Mouse (Mus musculus) left cerebral cortex, adult 8-10 months (tissue): ENCODE results near the gene Icam1. TPM values are rescaled to one million over a fixed set of nuclear protein-coding genes. Genes with fewer than 3 reads are reported as not detected.
A peak's percentile ranks its signal among the peaks of the same experiment; 100 is the strongest.

Experiments used
- DNase-seq, 2 experiments: peaks; one replicate each; pipeline ENCODE4 v3.0.0; 2022; ENCODE audit warnings: low spot score in 2 of 2
- total RNA-seq, 4 experiments: library from RNA; stranded (reverse); gene quantifications; 2 replicates each; pipeline ENCODE4 v1.2.4; 2022

Gene Icam1
- total RNA-seq, 4 experiments from 2014 or later = 2.2 to 4.8 (median 4.1) TPM

DNA sequence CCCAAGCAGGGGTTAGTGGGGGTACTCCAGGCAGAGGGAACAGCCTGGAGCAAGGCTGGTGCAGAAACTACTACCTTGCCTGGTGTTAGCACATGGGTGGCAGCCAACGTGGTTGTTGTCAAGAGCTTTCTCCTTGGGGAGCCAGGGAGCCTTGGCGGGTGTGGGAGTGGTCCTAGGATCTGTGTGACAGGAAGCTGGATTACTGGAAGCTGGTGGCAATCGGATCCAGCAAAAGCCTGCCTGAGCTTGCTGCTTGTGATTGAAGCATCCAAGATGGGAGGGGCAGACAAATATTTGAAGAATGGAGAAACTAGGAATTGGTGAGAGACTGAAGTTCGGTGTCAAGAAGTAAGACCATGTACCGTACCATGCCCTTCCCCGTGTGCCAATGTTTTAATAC, 6.5 kb downstream of the Icam1 start:
- no peak for DNase-seq

DNA sequence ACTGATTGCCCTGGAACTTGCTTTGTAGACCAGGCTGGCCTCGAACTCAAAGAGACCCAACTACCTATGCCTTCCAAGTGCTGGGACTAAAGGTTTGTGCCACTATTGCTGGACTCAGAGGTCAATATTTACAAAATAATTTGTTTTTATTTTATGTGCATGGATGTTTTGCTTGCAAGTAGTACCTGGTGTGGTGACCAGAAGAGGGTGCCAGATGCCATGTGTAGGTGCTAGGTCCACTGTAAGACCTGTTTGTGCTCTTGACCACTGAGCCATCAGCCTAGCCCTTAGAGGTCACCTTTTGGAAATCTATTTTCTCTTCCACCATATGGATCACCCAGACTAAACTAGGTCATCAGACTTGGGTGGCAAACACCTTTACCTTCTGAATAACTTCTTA, 6.9 kb downstream of the Icam1 start:
- no peak for DNase-seq

DNA sequence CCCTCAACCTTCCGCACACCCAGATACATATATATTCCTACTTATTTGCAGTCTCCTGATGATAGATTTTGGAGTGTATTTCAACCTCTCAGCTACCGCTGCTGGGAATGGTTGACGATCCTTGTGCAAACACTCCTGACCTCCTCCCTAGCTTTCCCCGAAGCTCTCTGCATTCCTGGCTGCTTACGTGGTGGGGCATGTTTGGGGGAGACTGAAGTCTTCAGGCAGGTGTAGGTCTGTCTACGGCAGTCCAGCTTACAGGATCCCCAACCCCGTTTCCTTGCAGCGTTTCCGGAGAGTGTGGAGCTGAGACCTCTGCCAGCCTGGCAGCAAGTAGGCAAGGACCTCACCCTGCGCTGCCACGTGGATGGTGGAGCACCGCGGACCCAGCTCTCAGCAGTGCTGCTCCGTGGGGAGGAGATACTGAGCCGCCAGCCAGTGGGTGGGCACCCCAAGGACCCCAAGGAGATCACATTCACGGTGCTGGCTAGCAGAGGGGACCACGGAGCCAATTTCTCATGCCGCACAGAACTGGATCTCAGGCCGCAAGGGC, 9.5 kb downstream of the Icam1 start:
- DNase-seq = no peak

DNA sequence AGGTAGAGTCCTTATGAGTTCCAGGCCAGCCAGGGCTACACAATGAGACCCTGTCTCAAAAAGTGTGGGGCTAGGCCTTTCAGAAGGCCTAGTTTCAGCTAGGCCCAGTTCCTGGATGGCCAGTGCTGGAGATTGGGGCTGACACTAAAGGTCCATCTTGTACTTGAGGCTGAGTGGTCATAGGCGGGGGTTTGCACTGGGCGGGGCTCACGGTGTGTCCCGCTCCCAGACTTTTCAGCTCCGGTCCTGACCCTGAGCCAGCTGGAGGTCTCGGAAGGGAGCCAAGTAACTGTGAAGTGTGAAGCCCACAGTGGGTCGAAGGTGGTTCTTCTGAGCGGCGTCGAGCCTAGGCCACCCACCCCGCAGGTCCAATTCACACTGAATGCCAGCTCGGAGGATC, 11.1 kb downstream of the Icam1 start:
- DNase-seq = no peak

DNA sequence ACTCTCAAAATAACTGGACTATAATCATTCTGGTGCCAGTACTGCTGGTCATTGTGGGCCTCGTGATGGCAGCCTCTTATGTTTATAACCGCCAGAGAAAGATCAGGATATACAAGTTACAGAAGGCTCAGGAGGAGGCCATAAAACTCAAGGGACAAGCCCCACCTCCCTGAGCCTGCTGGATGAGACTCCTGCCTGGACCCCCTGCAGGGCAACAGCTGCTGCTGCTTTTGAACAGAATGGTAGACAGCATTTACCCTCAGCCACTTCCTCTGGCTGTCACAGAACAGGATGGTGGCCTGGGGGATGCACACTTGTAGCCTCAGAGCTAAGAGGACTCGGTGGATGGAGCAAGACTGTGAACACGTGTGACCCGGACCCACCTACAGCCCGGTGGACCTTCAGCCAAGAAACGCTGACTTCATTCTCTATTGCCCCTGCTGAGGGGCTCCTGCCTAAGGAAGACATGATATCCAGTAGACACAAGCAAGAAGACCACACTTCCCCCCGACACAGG, 12.0 kb downstream of the Icam1 start:
- DNase-seq = no peak

DNA sequence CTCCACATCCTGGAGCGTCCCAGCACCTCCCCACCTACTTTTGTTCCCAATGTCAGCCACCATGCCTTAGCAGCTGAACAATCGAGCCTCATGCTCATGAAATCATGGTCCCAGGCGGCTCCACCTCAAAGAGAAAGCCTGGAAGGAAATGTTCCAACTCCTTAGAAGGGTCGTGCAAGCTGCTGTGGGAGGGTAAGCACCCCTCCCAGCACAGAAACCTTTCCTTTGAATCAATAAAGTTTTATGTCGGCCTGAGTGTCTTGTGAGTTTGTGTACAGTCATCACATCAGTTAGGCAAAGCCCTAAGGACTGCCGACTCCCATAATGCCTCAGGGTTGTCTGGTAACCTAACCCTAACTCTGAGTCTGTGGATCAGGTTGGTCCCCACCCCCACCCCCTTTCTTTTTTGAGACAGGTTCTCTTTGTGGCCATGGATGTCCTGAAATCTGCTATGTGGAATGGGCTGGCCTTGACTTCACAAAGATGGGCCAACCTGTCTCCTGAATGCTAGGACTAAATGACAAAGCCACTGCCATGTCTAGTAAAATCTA, 12.8 kb downstream of the Icam1 start:
- DNase-seq = no peak

DNA sequence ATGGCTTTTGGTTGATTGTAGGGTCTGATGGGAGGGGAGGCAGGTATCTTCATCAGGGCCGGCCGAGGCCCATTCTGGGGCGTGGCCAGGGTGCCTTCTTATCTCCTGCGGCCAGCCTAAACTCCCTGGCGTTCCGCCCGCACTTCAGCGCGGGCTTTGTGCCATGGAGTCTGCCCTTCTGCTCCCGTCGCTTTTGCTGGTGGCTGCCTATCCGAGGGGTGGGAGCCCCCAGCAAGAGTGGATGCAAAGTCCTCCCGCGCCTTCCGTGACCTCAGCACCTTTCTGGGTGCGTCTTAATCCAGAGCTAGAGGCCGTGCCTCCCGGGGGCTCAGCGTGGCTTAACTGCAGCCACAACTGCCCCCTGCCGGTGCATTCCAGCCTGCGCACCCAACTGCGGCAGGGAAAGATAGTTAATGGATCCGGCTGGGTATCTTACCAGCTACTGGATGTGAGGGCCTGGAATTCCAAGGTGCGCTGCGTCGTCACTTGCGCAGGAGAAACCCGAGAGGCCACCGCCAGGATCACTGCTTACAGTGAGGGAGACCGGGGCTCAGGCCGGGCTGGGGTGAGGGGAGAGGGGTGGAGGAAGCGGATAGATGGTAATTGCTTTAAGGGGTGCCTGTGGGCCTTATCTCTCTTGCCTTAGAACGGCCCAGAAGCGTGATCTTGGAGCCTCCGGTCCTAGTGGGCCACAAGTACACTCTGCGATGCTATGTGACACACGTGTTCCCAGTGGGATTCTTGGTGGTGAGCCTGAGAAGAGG, 13.7 kb downstream of the Icam1 start, which contains the start of gene Icam4:
Gene Icam4 (plus strand): TSS at position 83 of the 764 bp plus-strand sequence.
- peak; percentile 56 to 67 for DNase-seq

DNA sequence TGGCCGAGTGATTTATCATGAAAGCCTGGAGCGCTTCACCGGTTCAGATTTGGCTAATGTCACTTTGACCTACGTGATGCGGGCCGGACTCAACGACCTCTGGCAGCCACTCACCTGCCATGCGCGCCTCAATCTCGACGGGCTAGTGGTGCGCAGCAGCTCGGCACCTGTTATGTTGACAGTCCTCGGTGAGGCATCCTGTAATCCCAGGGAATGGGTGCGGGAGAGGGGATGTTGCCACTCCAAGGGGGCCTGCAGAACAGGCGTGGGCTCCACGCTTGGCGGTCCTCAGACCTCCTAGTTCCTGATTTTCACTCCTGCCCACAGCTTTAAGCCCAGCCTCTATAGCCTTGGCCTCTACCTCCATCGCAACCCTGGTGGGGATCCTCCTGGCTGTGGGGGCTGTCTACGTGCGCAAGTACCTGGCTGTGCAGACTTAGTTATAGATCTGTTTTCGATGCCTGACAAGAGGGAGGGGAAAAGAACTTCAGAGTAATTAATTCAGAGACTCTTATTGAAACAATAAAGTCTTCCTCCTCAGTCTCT, 14.3 kb downstream of the Icam1 start:
- DNase-seq = no peak

DNA sequence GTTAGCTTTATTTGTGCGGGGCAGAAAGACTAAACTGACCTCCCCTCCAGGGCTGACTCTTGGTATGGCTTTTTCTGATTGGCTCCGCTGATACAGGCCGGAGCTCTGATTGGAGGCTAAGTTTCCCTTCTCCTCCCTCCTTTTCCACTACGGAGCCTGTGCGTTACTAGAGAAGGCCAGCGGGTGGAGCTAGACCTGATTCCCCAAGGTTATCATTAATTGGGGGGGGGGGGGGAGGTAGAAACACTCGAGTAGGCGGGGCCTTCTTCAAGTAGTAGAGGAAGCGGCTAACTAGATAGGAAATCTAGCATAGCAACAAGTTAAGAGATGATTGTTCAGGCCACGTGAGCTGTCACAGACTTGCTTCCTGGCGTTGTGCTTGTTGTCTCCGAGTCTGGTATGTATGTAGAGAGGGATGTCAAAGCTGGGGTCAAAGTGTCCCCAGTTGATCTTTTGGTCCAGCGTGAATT, 15.0 kb downstream of the Icam1 start:
- DNase-seq = peak; percentile 64 to 76

DNA sequence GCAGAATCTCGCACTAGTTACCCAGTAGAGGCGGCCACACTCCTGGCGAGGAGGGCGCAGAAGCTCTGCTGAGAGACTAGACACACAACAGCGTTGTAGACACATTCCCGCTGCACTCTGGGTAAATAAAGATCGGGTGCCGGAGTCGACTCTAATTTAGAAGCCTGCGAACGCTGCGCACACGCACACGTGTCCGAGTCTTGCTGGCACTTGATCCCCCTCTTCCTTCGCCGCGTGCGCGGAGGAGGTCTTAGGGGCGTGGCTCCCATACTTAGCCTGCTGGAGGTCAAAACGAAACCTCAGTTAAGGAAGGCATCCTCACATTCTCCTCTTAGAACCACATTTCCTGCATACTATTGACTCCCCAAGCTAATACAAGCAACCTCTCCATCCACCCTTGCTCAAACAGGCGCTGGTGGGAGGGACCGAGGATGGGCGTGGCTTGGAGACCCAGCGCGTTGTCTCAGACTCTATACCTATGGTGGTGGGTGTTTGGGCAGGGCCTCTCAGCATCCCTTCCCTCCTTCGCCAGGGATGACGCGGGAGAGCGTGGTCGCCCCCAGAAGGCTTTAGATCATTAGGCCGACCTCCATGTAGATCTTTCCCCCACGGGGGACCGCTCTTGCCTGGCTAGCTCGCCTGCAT, 15.6 kb downstream of the Icam1 start:
- peak; percentile 76 to 87 for DNase-seq

DNA sequence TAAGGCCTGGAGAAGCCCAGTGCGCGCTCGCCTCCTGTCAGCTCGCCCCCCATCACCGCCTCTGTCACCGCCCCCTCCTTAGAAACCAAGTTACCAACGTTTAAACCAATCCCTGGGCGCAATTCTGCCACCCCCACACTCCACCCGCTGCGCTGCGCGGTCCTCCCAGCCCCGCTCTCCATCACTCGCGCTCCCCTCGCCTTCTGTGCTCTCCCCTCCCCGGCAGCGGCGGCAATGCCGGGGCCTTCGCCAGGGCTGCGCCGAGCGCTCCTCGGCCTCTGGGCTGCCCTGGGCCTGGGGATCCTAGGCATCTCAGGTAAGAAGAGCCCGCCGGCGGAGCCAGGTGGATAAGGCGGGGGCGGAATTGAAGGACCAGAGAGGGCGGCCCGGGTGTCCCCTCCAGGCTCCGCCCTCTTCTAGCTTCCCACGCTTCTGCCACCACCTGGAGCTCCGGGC, 16.1 kb downstream of the Icam1 start, which contains the start of gene Icam5:
Gene Icam5 (plus strand): TSS at position 178 of the 456 bp plus-strand sequence.
- peak in 1 of 2 experiments; percentile 87 for DNase-seq

DNA sequence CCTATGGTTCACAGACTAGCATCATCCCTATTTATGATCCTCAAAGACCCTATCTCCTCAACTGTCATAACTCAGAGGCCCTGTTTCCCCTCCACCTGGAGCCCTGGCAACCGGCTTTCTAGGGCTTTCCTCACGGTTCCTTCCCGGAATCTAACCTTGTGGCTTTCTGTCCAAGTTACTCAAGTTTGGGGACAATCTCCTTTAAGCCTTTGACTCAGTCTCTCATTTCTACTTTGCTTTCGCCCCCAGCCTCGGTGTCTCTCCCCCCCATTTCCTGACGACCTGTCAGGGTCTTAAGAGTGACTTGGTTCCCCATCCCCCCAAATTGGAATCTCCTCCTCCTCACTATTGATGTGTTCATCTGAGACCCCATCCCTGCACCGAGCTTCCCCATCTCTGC, 16.7 kb downstream of the Icam1 start:
- DNase-seq = no peak

DNA sequence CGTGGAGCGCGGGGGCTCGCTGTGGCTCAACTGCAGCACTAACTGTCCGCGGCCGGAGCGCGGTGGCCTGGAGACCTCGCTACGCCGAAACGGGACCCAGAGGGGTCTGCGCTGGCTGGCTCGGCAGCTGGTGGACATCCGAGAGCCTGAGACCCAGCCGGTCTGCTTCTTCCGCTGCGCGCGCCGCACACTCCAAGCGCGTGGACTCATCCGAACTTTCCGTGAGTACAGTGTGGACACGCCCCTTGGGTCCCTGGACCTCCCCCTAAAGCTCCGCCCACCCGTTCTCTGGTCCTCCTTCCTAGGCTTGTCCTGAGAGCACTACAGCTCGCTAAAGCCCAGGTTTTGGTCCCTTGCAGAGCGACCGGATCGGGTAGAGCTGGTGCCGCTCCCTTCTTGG, 17.4 kb downstream of the Icam1 start:
- DNase-seq = peak; percentile 59 to 70

DNA sequence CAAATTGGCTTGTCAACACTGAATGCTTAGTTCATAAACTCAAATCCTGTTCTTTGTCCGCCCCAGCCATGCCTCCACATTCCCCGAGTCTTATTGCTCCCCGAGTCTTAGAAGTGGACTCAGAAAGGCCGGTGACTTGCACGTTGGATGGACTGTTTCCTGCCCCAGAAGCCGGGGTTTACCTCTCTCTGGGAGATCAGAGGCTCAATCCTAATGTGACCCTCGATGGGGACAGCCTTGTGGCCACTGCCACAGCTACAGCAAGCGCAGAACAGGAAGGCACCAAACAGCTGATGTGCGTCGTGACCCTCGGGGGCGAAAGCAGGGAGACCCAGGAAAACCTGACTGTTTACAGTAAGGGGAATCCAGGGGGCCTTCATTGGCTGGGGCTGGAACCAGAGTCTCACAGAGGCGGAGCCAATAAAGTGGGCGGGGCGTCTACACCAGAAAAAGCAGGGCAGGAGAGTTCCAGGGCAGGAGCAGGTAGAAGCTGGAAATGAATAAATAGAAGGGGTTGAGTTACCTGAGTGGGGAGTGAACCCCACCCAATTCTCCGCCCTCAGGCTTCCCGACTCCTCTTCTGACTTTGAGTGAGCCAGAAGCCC, 18.8 kb downstream of the Icam1 start:
- DNase-seq = no peak

DNA sequence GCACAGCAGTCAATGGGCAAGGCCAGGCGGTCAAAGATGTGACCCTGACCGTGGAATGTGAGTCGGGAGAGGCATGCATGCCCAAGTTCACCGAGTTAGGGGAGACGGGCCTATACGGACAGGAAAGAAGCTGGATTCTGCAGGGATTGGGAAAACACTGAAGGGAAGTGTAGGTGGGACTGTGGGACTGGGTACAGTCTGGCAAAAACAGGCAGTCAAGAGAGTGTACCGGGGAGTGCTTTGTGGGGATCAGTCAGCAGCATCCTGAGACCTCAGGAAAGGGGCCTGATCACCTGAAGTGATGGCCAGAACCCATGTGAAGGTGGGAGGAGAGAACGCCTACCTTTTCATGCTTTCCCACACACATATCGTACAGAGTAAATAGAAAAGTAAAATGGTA, 19.8 kb downstream of the Icam1 start:
- no peak for DNase-seq

DNA sequence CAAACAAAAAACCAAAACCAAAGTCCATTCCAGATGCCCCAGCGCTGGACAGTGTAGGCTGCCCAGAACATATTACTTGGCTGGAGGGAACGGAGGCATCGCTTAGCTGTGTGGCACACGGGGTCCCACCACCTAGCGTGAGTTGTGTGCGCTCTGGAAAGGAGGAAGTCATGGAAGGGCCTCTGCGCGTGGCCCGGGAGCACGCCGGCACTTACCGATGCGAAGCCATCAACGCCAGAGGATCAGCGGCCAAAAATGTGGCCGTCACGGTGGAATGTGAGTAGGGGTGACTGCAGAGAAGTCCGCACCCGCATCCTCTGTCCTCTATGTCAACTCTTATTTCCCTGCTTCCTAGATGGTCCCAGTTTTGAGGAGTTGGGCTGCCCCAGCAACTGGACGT, 20.4 kb downstream of the Icam1 start:
- DNase-seq = no peak

DNA sequence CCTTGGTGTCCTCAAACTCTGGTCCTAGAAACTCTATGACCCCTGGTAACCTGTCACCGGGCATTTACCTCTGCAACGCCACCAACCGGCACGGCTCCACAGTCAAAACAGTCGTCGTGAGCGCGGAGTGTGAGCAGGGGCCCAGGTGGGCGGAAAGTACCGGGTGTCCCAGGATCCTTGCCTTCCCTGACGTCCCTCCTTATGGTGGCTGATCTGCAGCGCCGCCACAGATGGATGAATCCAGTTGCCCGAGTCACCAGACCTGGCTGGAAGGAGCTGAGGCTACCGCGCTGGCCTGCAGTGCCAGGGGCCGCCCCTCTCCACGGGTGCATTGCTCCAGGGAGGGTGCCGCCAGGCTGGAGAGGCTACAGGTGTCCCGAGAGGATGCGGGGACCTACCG, 20.9 kb downstream of the Icam1 start:
- DNase-seq = peak in 1 of 2 experiments; percentile 18

DNA sequence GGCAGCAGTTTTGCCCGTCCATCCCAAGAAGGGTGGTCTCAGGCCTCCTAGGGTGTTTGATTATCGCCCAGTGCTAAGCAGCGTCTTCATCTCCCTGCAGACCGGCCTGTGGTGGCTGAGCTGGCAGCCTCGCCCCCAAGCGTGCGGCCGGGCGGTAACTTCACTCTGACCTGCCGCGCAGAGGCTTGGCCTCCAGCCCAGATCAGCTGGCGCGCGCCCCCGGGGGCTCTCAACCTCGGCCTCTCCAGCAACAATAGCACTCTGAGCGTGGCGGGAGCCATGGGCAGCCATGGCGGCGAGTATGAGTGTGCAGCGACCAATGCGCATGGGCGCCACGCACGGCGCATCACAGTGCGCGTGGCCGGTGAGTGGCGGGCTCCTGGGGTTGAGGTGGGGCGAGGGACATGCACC, 21.7 kb downstream of the Icam1 start:
- peak; percentile 35 to 52 for DNase-seq

DNA sequence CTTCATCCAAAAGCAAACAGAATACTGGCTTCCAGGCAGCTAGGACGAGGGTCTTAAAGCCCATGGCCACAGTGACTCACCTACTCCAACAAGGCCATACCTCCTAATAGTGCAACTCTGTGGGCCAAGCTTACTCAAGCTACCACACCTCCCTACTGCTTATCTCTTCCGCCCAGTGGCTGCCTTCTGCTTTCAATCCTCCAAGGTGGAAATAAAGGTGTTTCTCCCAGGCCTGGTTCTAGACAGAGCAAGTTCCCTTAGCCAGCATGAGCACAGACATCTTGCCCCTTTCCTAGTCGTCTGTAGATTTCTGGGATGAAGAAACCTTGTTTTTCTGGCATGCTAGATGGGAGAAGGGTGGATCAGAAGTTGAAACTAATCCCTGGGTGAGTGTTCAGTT, 24.0 kb downstream of the Icam1 start:
- DNase-seq = no peak

DNA sequence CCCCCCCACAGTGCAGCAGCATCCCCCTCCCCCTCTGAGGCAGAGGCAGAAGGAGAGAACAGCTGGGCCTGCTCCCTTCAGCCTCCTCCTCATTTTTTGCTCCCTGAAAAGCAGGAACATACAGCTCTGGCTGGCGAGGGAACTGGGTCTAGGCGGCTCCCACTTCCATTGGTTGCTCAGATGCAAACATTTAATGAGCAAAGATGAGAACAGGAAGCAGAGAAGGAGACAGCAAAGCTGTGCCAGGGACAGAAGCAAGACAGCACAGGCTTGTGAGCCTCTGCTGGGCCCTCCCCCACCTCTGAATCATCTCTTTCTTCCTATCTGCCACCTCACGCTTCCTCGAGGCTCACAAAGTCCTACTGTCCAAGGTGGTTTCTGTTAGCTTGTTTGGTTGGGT, 25.5 kb downstream of the Icam1 start:
- DNase-seq = peak; percentile 50 to 91

DNA sequence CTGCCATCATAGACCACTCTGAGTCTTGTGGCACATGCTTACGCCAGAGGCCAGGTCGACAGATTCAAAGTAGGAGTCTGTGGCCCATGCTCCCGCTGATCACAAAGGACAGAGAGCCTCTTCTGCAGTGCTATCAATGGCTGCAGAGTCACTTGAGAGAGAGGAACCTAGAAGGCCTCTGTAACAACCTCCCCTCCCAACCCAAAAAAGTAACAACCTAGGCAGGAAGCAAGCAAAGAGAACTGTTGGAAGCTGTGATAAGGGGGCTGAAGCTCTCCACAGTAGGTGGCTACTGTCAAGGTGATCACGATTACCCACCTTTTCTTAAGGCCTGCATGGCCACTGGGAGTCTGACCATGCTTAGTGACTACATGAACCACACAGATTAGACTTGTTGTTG, 27.8 kb downstream of the Icam1 start:
- no peak for DNase-seq
